Mouse (Mus musculus): Measurements from ENCODE around the gene Herc6. TPM values are rescaled to one million over a fixed set of nuclear protein-coding genes. Genes with fewer than 3 reads are reported as not detected.

Gene Herc6
- polyA plus RNA-seq, 1 experiment from 2014 or later = 3.8 TPM

- peak; percentile 89 for DNase-seq (ENCODE audit: low spot score)
- Histone ChIP-seq H3K4me3 (ENCODE audit: low read depth, low read length) (peak within 1 kb of the TSS; percentile 77), H3K4me2 (ENCODE audit: low read depth, low read length) (peak within 1 kb of the TSS; percentile 77), H3K9ac (replicated peaks; ENCODE audit: low read length) (peak within 1 kb of the TSS; percentile 84), H3K9me3 (replicated peaks; ENCODE audit: control insufficient read depth, low read length) (no peaks in the 10 kb centered on the region), H3K27me3 (ENCODE audit: control insufficient read depth, insufficient read depth, low read length) (no peaks in the 10 kb centered on the region), H3K36me3 (replicated peaks; ENCODE audit: control insufficient read depth, insufficient read depth, low read depth, low read length) (no peaks in the 10 kb centered on the region), H3K27ac (replicated peaks; ENCODE audit: low read depth, low read length) (peak within 1 kb of the TSS; percentile 80), H3K4me1 (ENCODE audit: control insufficient read depth, insufficient read depth, low read length) (no peaks in the 10 kb centered on the region)
- ATAC-seq (replicated peaks; ENCODE audit: insufficient number of reproducible peaks, low FRiP score, low TSS enrichment, low read depth) = peak; percentile 97
- under 1% methylated on average over 52 of the region's 52 CpGs for WGBS
Observed at GRCm38 (mm10) chr6:57691467-57692261, 110.9 kb downstream of the Herc6 start, which contains the start of gene Pyurf. Pyurf (minus strand) TSS chr6:57692078.

- no peak for ATAC-seq (replicated peaks; ENCODE audit: insufficient number of reproducible peaks, low FRiP score, low TSS enrichment, low read depth)
Observed at GRCm38 (mm10) chr6:57693116-57693515, 112.3 kb downstream of the Herc6 start.

GRCm38 (mm10) chr6:57701686-57702085, 120.9 kb downstream of the Herc6 start:
- H3K4me1 ChIP-seq (ENCODE audit: control insufficient read depth, insufficient read depth, low read length) = no peaks in the 10 kb centered on the region
- no peaks in the 10 kb centered on the region for H3K36me3 ChIP-seq (replicated peaks; ENCODE audit: control insufficient read depth, insufficient read depth, low read depth, low read length)
- no peaks in the 10 kb centered on the region for H3K9me3 ChIP-seq (replicated peaks; ENCODE audit: control insufficient read depth, low read length)
- H3K27me3 ChIP-seq (ENCODE audit: control insufficient read depth, insufficient read depth, low read length) = no peaks in the 10 kb centered on the region
- ATAC-seq (replicated peaks; ENCODE audit: insufficient number of reproducible peaks, low FRiP score, low TSS enrichment, low read depth) (no peak), DNase-seq (ENCODE audit: low spot score) (no peak)
- H3K4me3 ChIP-seq (ENCODE audit: low read depth, low read length) = no peak overlapping the region
- H3K9ac ChIP-seq (replicated peaks; ENCODE audit: low read length) = no peak overlapping the region
- no peak overlapping the region; the same call in 1 of the 2 replicates for H3K4me2 ChIP-seq (ENCODE audit: low read depth, low read length)
- WGBS = 63% methylated on average over 4 of the region's 4 CpGs
- H3K27ac ChIP-seq (replicated peaks; ENCODE audit: low read depth, low read length) = no peak overlapping the region

More at GRCm38 (mm10) chr6:57693116-57693515, 112.3 kb downstream of the Herc6 start:
- no peak overlapping the region for H3K4me2 ChIP-seq (ENCODE audit: low read depth, low read length)
- no peaks in the 10 kb centered on the region for H3K9me3 ChIP-seq (replicated peaks; ENCODE audit: control insufficient read depth, low read length)
- no peaks in the 10 kb centered on the region for H3K4me1 ChIP-seq (ENCODE audit: control insufficient read depth, insufficient read depth, low read length)
- H3K9ac ChIP-seq (replicated peaks; ENCODE audit: low read length) = no peak overlapping the region
- H3K4me3 ChIP-seq (ENCODE audit: low read depth, low read length) = no peak overlapping the region
- no peak for DNase-seq (ENCODE audit: low spot score)
- WGBS = 90% methylated on average over 3 of the region's 3 CpGs
- no peak overlapping the region for H3K27ac ChIP-seq (replicated peaks; ENCODE audit: low read depth, low read length)
- no peaks in the 10 kb centered on the region for H3K36me3 ChIP-seq (replicated peaks; ENCODE audit: control insufficient read depth, insufficient read depth, low read depth, low read length)
- no peaks in the 10 kb centered on the region for H3K27me3 ChIP-seq (ENCODE audit: control insufficient read depth, insufficient read depth, low read length)

- H3K36me3 ChIP-seq (replicated peaks; ENCODE audit: control insufficient read depth, insufficient read depth, low read depth, low read length) = no peaks in the 10 kb centered on the region
- peak within 1 kb of the TSS; percentile 62 for H3K4me3 ChIP-seq (ENCODE audit: low read depth, low read length)
- 0% methylated on average over 10 of the region's 10 CpGs for WGBS
- H3K9ac ChIP-seq (replicated peaks; ENCODE audit: low read length) = peak within 1 kb of the TSS; percentile 88
- no peaks in the 10 kb centered on the region for H3K4me1 ChIP-seq (ENCODE audit: control insufficient read depth, insufficient read depth, low read length)
- ATAC-seq (replicated peaks; ENCODE audit: insufficient number of reproducible peaks, low FRiP score, low TSS enrichment, low read depth) (peak; percentile 24; the same call in 1 of the 2 replicates), DNase-seq (ENCODE audit: low spot score) (peak; percentile 52)
- no peaks in the 10 kb centered on the region for H3K9me3 ChIP-seq (replicated peaks; ENCODE audit: control insufficient read depth, low read length)
- no peaks in the 10 kb centered on the region for H3K27me3 ChIP-seq (ENCODE audit: control insufficient read depth, insufficient read depth, low read length)
- H3K4me2 ChIP-seq (ENCODE audit: low read depth, low read length) = peak within 1 kb of the TSS; percentile 59
- peak within 1 kb of the TSS; percentile 92 for H3K27ac ChIP-seq (replicated peaks; ENCODE audit: low read depth, low read length)
Observed at GRCm38 (mm10) chr6:57702376-57702742, 121.6 kb downstream of the Herc6 start, which contains the start of gene Lancl2. Lancl2 (plus strand) TSS chr6:57702540.

GRCm38 (mm10) chr6:57702743-57703499, 122.1 kb downstream of the Herc6 start:
- Histone ChIP-seq H3K4me2 (ENCODE audit: low read depth, low read length) (peak overlapping the region; percentile 59), H3K9me3 (replicated peaks; ENCODE audit: control insufficient read depth, low read length) (no peaks in the 10 kb centered on the region), H3K27me3 (ENCODE audit: control insufficient read depth, insufficient read depth, low read length) (no peaks in the 10 kb centered on the region), H3K4me3 (ENCODE audit: low read depth, low read length) (peak overlapping the region; percentile 62), H3K27ac (replicated peaks; ENCODE audit: low read depth, low read length) (peak overlapping the region; percentile 92), H3K9ac (replicated peaks; ENCODE audit: low read length) (peak overlapping the region; percentile 88), H3K36me3 (replicated peaks; ENCODE audit: control insufficient read depth, insufficient read depth, low read depth, low read length) (no peaks in the 10 kb centered on the region), H3K4me1 (ENCODE audit: control insufficient read depth, insufficient read depth, low read length) (no peaks in the 10 kb centered on the region)
- under 1% methylated on average over 59 of the region's 59 CpGs for WGBS
- peak; percentile 94 for DNase-seq (ENCODE audit: low spot score)
- peak; percentile 99 for ATAC-seq (replicated peaks; ENCODE audit: insufficient number of reproducible peaks, low FRiP score, low TSS enrichment, low read depth)

- ATAC-seq (replicated peaks; ENCODE audit: insufficient number of reproducible peaks, low FRiP score, low TSS enrichment, low read depth) (peak; percentile 34), DNase-seq (ENCODE audit: low spot score) (peak; percentile 12)
- no peaks in the 10 kb centered on the region for H3K4me1 ChIP-seq (ENCODE audit: control insufficient read depth, insufficient read depth, low read length)
- H3K9me3 ChIP-seq (replicated peaks; ENCODE audit: control insufficient read depth, low read length) = no peaks in the 10 kb centered on the region
- H3K36me3 ChIP-seq (replicated peaks; ENCODE audit: control insufficient read depth, insufficient read depth, low read depth, low read length) = no peaks in the 10 kb centered on the region
- H3K27me3 ChIP-seq (ENCODE audit: control insufficient read depth, insufficient read depth, low read length) = no peaks in the 10 kb centered on the region
- H3K4me2 ChIP-seq (ENCODE audit: low read depth, low read length) = peak overlapping the region; percentile 57
- WGBS = 31% methylated on average over 2 of the region's 2 CpGs
- peak overlapping the region; percentile 88 for H3K9ac ChIP-seq (replicated peaks; ENCODE audit: low read length)
- peak overlapping the region; percentile 92; the same call in 1 of the 2 replicates for H3K27ac ChIP-seq (replicated peaks; ENCODE audit: low read depth, low read length)
- peak overlapping the region; percentile 62 for H3K4me3 ChIP-seq (ENCODE audit: low read depth, low read length)
Observed at GRCm38 (mm10) chr6:57703703-57704102, 122.9 kb downstream of the Herc6 start.

GRCm38 (mm10) chr6:57706721-57707120, 125.9 kb downstream of the Herc6 start:
- 92% methylated on average over 1 of the region's 1 CpGs for WGBS
- Histone ChIP-seq H3K27ac (replicated peaks; ENCODE audit: low read depth, low read length) (no peak overlapping the region), H3K4me1 (ENCODE audit: control insufficient read depth, insufficient read depth, low read length) (no peaks in the 10 kb centered on the region), H3K4me2 (ENCODE audit: low read depth, low read length) (no peak overlapping the region), H3K9me3 (replicated peaks; ENCODE audit: control insufficient read depth, low read length) (no peaks in the 10 kb centered on the region), H3K27me3 (ENCODE audit: control insufficient read depth, insufficient read depth, low read length) (no peaks in the 10 kb centered on the region), H3K4me3 (ENCODE audit: low read depth, low read length) (no peak overlapping the region), H3K36me3 (replicated peaks; ENCODE audit: control insufficient read depth, insufficient read depth, low read depth, low read length) (no peaks in the 10 kb centered on the region), H3K9ac (replicated peaks; ENCODE audit: low read length) (no peak overlapping the region)
- DNase-seq (ENCODE audit: low spot score) = no peak
- ATAC-seq (replicated peaks; ENCODE audit: insufficient number of reproducible peaks, low FRiP score, low TSS enrichment, low read depth) = no peak

- ATAC-seq (replicated peaks; ENCODE audit: insufficient number of reproducible peaks, low FRiP score, low TSS enrichment, low read depth) = no peak
- H3K9me3 ChIP-seq (replicated peaks; ENCODE audit: control insufficient read depth, low read length) = no peaks in the 10 kb centered on the region
- WGBS = 21% methylated on average over 1 of the region's 1 CpGs
Observed at GRCm38 (mm10) chr6:57711726-57712125, 130.9 kb downstream of the Herc6 start.

More at GRCm38 (mm10) chr6:57711726-57712125, 130.9 kb downstream of the Herc6 start:
- no peaks in the 10 kb centered on the region for H3K4me1 ChIP-seq (ENCODE audit: control insufficient read depth, insufficient read depth, low read length)
- no peak for DNase-seq (ENCODE audit: low spot score)
- H3K9ac ChIP-seq (replicated peaks; ENCODE audit: low read length) = no peak overlapping the region
- no peak overlapping the region for H3K27ac ChIP-seq (replicated peaks; ENCODE audit: low read depth, low read length)
- H3K4me2 ChIP-seq (ENCODE audit: low read depth, low read length) = no peak overlapping the region
- no peak overlapping the region for H3K4me3 ChIP-seq (ENCODE audit: low read depth, low read length)
- no peaks in the 10 kb centered on the region for H3K27me3 ChIP-seq (ENCODE audit: control insufficient read depth, insufficient read depth, low read length)
- no peaks in the 10 kb centered on the region for H3K36me3 ChIP-seq (replicated peaks; ENCODE audit: control insufficient read depth, insufficient read depth, low read depth, low read length)

All from embryonic facial prominence, embryonic 11.5 days (tissue).